Mouse (Mus musculus) spleen, adult 2 months (tissue): ENCODE data around the gene Ccdc153. TPM values are rescaled to one million over a fixed set of nuclear protein-coding genes. Genes with fewer than 3 reads are reported as not detected.

Experiments used
- DNase-seq, 2 experiments: peaks; one replicate each; pipeline versions ENCODE4 v3.0.0 to v3.0.0-alpha.2; 2012 to 2021; ENCODE audit warnings: low spot score in 2 of 2, low read depth in 1 of 2
- H3K27ac ChIP-seq: fragments of 200-500 bp; 2 replicates; pipeline ENCODE4 v1.5.1; 2012; ENCODE audit warnings: low read length, inconsistent platforms; ENCODE audit not compliant: insufficient read depth
- H3K27me3 ChIP-seq: fragments of 200-500 bp; 2 replicates; pipeline ENCODE4 v1.6.1; 2012; ENCODE audit warnings: mild to moderate bottlenecking, moderate library complexity, low read length, inconsistent platforms; ENCODE audit not compliant: control insufficient read depth, insufficient read depth
- H3K36me3 ChIP-seq: fragments of 200-500 bp; 2 replicates; pipeline ENCODE4 v1.6.1; 2012; ENCODE audit warnings: mild to moderate bottlenecking, low read length, inconsistent platforms; ENCODE audit not compliant: control insufficient read depth, insufficient read depth
- H3K4me1 ChIP-seq: fragments of 200-500 bp; 2 replicates; pipeline ENCODE4 v1.6.1; 2011; ENCODE audit warnings: inconsistent platforms; ENCODE audit not compliant: control insufficient read depth, insufficient read depth, insufficient read length
- H3K4me3 ChIP-seq: fragments of 200-500 bp; 2 replicates; pipeline ENCODE4 v1.5.1; 2011; ENCODE audit warnings: mild to moderate bottlenecking, inconsistent platforms; ENCODE audit not compliant: insufficient read depth, insufficient read length; ENCODE audit errors: extremely low read depth
- CTCF ChIP-seq: fragments of 200-500 bp; IDR thresholded peaks from 2 replicates; pipeline ENCODE4 v1.5.1; 2011; ENCODE audit warnings: mild to moderate bottlenecking, inconsistent platforms; ENCODE audit not compliant: insufficient read depth, insufficient read length, insufficient replicate concordance; ENCODE audit errors: extremely low read depth
- POLR2A ChIP-seq: fragments of 200-500 bp; IDR thresholded peaks from 2 replicates; pipeline ENCODE4 v1.6.1; 2011; ENCODE audit warnings: low read depth, low read length, inconsistent platforms
- WGBS: fragments of 180-500 bp; shearing (Covaris S2); methylation state at CpG from one replicate; pipeline ENCODE4 v1.1.7; 2018; 5-methylcytosine and 5-hydroxymethylcytosine counted together
- polyA plus RNA-seq: library from polyadenylated mRNA; depleted of rRNA; stranded (reverse); fragments of >200 nt; gene quantifications from 2 replicates; pipeline ENCODE4 v1.2.3, GENCODE M21; 2012

Ccdc153 gene
- polyA plus RNA-seq, 1 experiment: not detected

DNA sequence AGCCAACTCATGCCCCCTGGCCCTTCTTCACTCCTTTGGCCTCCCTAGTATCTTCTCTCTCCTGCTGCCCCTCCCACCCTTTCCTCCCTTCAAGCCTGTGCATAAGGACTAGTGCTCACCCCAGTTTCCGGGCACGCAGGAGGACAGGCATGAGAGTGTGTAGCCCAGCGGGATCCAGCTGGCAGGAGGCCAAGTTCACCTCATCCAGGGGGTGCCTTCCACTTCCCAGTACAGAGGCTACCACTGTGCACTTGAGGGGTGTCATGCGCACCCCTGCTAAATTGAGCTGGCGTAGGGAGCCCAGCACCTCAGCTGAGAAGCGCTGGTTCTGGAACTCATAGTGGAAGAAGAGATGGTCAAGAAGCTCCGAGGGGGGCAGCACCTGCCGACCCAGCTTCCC is 15.7 kb downstream of the Ccdc153 start:
- Histone ChIP-seq H3K27me3 (no peaks in the 10 kb centered on the region), H3K36me3 (no peaks in the 10 kb centered on the region), H3K27ac (no peak overlapping the region), H3K4me3 (no peak overlapping the region), H3K4me1 (peaks cover 4% of the 10 kb centered on the region; the same call in 1 of the 2 replicates)
- no peak for DNase-seq
- no peak for TF ChIP-seq POLR2A
- TF ChIP-seq CTCF: no peak
- 90% methylated on average over 8 of the region's 8 CpGs for WGBS

DNA sequence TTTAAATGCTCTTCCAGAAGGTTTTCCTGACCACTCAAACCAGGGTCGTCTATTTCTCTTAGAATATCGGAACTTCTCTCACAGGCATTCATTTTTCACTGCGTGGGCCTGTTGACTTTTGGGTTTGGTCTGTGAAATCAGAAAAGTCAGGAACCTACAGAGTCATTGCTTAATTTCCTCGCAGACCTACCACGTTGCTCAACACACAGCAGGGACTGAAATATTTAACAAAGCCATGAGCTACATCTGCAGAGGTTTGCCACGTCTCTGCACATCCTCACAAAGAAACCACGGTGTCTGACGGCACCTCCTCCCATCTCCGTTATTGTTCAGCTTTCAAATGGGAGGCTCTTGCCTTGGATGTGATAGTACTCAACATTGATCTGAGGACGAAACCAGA is 18.5 kb downstream of the Ccdc153 start:
- H3K4me1 ChIP-seq: peaks cover 4% of the 10 kb centered on the region; the same call in 1 of the 2 replicates
- no peak for TF ChIP-seq POLR2A
- no peak for TF ChIP-seq CTCF
- no peaks in the 10 kb centered on the region for H3K27me3 ChIP-seq
- WGBS: 74% methylated on average over 10 of the region's 10 CpGs
- no peaks in the 10 kb centered on the region for H3K36me3 ChIP-seq
- H3K4me3 ChIP-seq: no peak overlapping the region
- no peak for DNase-seq
- no peak overlapping the region for H3K27ac ChIP-seq

DNA sequence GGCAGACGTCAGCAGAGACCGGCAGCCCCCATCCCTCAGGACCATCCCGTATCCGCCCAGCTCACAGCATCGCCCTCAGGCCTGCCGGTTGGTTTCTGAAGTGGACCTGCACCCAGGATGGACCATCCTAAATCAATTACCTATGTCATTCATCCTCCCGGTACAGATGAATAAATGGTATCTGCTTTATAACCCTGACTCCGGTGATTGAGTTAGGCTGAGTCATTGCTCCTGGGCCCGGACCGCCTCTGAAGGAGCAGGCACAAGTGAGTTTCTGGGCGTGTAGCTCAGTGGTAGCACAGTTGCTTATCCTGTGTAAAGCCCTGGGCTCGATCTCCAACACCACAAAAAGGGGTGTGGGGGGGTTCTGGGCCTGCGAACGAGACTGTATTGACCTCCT is 20.9 kb downstream of the Ccdc153 start:
- DNase-seq: no peak
- H3K4me1 ChIP-seq: peaks cover 4% of the 10 kb centered on the region; the same call in 1 of the 2 replicates
- H3K4me3 ChIP-seq: no peak overlapping the region
- 86% methylated on average over 14 of the region's 14 CpGs for WGBS
- no peak overlapping the region for H3K27ac ChIP-seq
- no peaks in the 10 kb centered on the region for H3K27me3 ChIP-seq
- TF ChIP-seq CTCF: no peak
- no peak for TF ChIP-seq POLR2A
- no peaks in the 10 kb centered on the region for H3K36me3 ChIP-seq

DNA sequence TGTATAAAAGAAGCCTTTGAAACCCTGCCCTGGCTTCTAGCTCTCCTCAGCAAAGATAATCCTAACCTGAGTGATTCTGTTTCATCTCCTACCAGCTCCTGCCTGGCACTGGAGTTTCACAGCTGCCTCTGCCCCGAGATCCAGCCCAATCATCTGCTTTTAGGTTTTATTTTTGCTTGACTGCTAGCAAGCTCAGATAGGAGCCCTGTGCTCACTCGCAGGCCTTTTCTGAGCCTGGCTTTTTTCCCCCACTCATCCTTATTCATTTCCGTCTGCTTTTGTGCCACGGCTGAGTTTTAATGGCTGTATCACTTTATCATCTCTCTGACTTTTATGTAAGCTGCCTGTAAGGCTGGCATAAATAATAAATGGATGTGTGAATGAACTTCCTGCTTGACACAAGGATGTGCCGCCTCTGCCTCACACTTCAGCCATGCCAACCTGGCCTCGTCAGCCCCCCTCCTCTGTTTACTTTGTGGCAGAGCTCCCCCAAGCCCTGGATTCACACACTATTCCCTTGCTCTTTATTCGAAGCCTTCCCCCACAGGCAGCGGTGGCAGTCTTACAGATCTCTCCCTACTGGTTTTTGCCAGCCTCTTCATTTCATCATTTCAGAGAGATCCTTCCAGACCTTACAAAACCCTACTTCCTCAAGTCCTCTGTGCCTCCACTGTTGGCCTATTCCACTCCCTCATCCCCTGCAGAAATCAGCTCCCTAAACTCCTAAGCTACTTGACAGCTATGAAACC is 26.2 kb downstream of the Ccdc153 start:
- Histone ChIP-seq H3K4me3 (no peak overlapping the region), H3K27ac (no peak overlapping the region), H3K4me1 (peaks cover 7% of the 10 kb centered on the region), H3K27me3 (no peaks in the 10 kb centered on the region), H3K36me3 (no peaks in the 10 kb centered on the region)
- WGBS: 76% methylated on average over 8 of the region's 8 CpGs
- no peak for DNase-seq
- no peak for TF ChIP-seq CTCF
- no peak for TF ChIP-seq POLR2A

DNA sequence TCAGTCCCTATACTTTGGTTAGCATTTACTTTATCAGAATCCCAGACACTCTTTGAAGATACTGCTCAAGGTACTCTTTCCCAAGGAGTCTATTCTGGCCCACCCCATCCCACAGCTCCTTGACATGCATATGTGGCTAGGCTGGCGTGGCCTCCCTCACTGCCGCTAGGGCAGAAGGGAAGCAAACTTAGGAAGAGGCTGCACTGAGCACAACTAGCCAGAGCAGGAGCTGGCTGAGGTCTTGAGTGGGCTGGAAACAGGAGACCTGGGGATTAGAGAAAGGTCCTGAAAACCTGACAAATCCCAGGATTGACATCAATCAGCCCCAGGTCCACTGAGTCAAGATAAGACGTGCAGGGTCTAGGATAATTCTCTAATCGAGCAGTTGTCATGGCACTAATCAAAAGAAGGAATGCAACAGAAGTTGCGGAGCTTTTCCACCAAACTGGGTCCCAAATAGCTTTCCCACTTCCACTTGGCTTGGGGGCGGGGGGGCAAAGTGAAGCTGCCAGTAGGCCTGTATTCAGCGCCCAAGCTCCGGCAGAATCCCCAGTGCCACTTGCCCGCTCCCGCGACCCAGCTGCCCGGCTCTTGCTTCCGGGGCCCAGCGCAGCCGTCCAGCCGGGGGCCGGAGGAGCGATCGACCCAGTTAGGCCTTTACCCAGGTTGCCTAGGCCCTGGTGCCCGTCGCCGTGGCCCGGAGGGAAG is 27.0 kb downstream of the Ccdc153 start:
- Histone ChIP-seq H3K36me3 (no peaks in the 10 kb centered on the region), H3K27me3 (no peaks in the 10 kb centered on the region), H3K4me3 (peak overlapping the region; percentile 71), H3K4me1 (peaks cover 7% of the 10 kb centered on the region), H3K27ac (peak overlapping the region; percentile 84)
- no peak for TF ChIP-seq POLR2A
- TF ChIP-seq CTCF: no peak
- 17% methylated on average over 23 of the region's 23 CpGs for WGBS
- no peak for DNase-seq

DNA sequence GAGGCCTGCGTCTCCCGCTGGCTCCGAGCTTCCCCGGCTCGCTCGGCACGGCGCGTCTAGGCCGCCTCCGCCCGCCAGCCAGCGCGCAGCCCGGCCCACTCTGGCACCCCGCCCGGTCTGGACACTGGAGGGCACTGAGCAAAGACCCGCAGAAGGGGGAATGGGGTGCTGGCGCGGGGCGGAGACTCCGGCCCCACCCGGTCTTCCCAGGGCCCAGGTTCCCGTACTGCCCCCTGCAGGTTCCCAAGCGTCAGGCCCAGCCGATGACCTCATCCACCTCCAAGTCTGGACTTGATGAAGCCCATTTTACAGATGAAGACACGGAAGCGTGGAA is 27.5 kb downstream of the Ccdc153 start:
- DNase-seq: peak; percentile 66 to 75
- Histone ChIP-seq H3K4me1 (peaks cover 7% of the 10 kb centered on the region), H3K27ac (peak overlapping the region; percentile 84), H3K36me3 (no peaks in the 10 kb centered on the region), H3K27me3 (no peaks in the 10 kb centered on the region), H3K4me3 (peak overlapping the region; percentile 71)
- 2% methylated on average over 28 of the region's 28 CpGs for WGBS
- TF ChIP-seq POLR2A (no peak), CTCF (peak; percentile 75; the same call in 1 of the 2 replicates)

DNA sequence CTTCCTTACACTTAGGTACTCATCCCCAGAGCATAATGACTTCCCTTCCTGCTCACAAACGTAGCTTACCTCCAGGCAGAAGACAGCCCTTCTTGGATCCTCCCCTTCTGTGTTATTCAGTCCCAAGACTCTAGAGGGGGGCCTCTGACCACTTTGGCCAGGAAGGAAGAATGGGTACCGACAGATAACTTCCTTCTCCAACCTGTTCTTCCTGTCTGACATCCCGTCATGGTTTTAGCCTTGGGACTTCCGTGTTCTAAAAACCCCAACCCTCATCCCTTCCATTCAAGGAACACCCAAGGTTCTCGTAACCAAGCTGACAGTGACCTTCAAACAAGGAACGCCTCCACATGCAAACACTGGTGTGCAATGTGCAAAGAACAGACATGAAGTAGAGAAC is 28.0 kb downstream of the Ccdc153 start, which contains the start of gene Nlrx1:
Nlrx1 (minus strand) TSS at position 168 of the 400 bp plus-strand sequence.
- Histone ChIP-seq H3K27me3 (no peaks in the 10 kb centered on the region), H3K27ac (peak within 1 kb of the TSS; percentile 84), H3K4me3 (peak within 1 kb of the TSS; percentile 71), H3K36me3 (no peaks in the 10 kb centered on the region), H3K4me1 (peaks cover 7% of the 10 kb centered on the region)
- DNase-seq: peak in 1 of 2 experiments; percentile 28
- TF ChIP-seq POLR2A (no peak), CTCF (no peak)
- 11% methylated on average over 6 of the region's 6 CpGs for WGBS
